In genomic region chr2:127446847-127447246, GRCm38 (mm10) we compare ENCODE assay signal across 27 mouse cellular contexts. TPM values are rescaled to one million over a fixed set of nuclear protein-coding genes. Genes with fewer than 3 reads are reported as not detected.
DNase-seq lines count a peak whose midpoint lies in the region; ATAC-seq and TF ChIP-seq lines count a peak whose summit lies in the region.
"Had no signal": no experiment of that assay in that cellular context is flagged by ENCODE, and none has a peak within 500 bp of the region (broad histone marks: within the 10 kb centered on the region; RNA-seq: fewer than 3 reads in every experiment).

No protein-coding gene starts in this region.

- no peak overlapping the region for H3K9ac ChIP-seq in MEL (ENCODE audit: control insufficient read depth, low read depth, low read length, poor library complexity, severe bottlenecking)
- H3K9ac ChIP-seq in liver, embryonic 11.5 days (ENCODE audit: low read depth, low read length) = no peak overlapping the region
- no peak overlapping the region for H3K9ac ChIP-seq in liver, embryonic 14.5 days (replicated peaks)
- no peak overlapping the region for H3K9ac ChIP-seq in neural tube, embryonic 15.5 days (replicated peaks)
- H3K9ac ChIP-seq: forebrain, embryonic 13.5 days; hindbrain, embryonic 13.5 days had no signal

- H3K36me3 ChIP-seq in MEL (ENCODE audit: control insufficient read depth in 1 of 2, insufficient read depth in 2 of 2, low read length in 2 of 2) = peaks cover 0 to 9% of the 10 kb centered on the region in 2 experiments; a peak in 2 of 4 replicates
- no peaks in the 10 kb centered on the region for H3K36me3 ChIP-seq in liver, embryonic 11.5 days (ENCODE audit: control insufficient read depth, insufficient read depth, low read length)
- no peaks in the 10 kb centered on the region for H3K36me3 ChIP-seq in liver, embryonic 14.5 days (replicated peaks; ENCODE audit: control insufficient read depth, insufficient read depth, low read depth)
- H3K36me3 ChIP-seq in neural tube, embryonic 15.5 days = 0 out of 2 replicates have a peak, but pooled peaks cover under 1% of the 10 kb centered on the region
- H3K36me3 ChIP-seq: hindbrain, embryonic 10.5 days had no signal

- no peak overlapping the region for H3K4me2 ChIP-seq in liver, embryonic 11.5 days
- H3K4me2 ChIP-seq in liver, embryonic 14.5 days (ENCODE audit: low read depth) = no peak overlapping the region
- no peak overlapping the region for H3K4me2 ChIP-seq in neural tube, embryonic 15.5 days
- H3K4me2 ChIP-seq: forebrain, embryonic 13.5 days; heart, embryonic 11.5 days; hindbrain, embryonic 13.5 days had no signal

- H3K4me3 ChIP-seq in MEL (ENCODE audit: control insufficient read depth in 1 of 2, insufficient read depth in 1 of 2, low read depth in 2 of 2, low read length in 2 of 2) = no peak overlapping the region
- no peak overlapping the region for H3K4me3 ChIP-seq in liver, embryonic 11.5 days (ENCODE audit: low read depth, low read length)
- H3K4me3 ChIP-seq in liver, embryonic 14.5 days (ENCODE audit: insufficient read depth in 1 of 2, low read depth in 2 of 2, low read length in 2 of 2) = no peak overlapping the region
- H3K4me3 ChIP-seq in layer of hippocampus, adult 2 months = no peak overlapping the region
- no peak overlapping the region for H3K4me3 ChIP-seq in neural tube, embryonic 15.5 days (replicated peaks)
- H3K4me3 ChIP-seq: forebrain, embryonic 10.5 days; forebrain, embryonic 13.5 days; gastrocnemius, adult 2 months; hindbrain, embryonic 10.5 days; hindbrain, embryonic 13.5 days had no signal

- peak; percentile 62 to 68; a peak in 3 of 4 replicates for TF ChIP-seq EP300 in MEL (IDR thresholded peaks at IDR 0.05; ENCODE audit: low read depth in 1 of 2, low read length in 2 of 2)
- peak; percentile 61 for TF ChIP-seq EP300 in liver, embryonic 14.5 days (IDR thresholded peaks at IDR 0.05; ENCODE audit: low read depth)

- no peak for TF ChIP-seq POLR2A in MEL (IDR thresholded peaks at IDR 0.05; ENCODE audit: control insufficient read depth in 1 of 2, insufficient read depth in 1 of 2, low read depth in 1 of 2, low read length in 2 of 2, poor library complexity in 1 of 2)

- WGBS in liver, embryonic 11.5 days = 24% methylated on average over 3 of the region's 3 CpGs
- 10% methylated on average over 3 of the region's 3 CpGs for WGBS in liver, embryonic 14.5 days (ENCODE audit: insufficient replicate concordance)
- WGBS in neural tube, embryonic 15.5 days = 54% methylated on average over 3 of the region's 3 CpGs

- H3K79me2 ChIP-seq in MEL (ENCODE audit: control insufficient read depth, insufficient read depth, low read length, poor library complexity) = peaks cover 5% of the 10 kb centered on the region

- TF ChIP-seq RAD21 in MEL (IDR thresholded peaks at IDR 0.05; ENCODE audit: low read depth, low read length) = no peak

- H3K27me3 ChIP-seq in MEL (ENCODE audit: control insufficient read depth in 1 of 2, insufficient read depth in 2 of 2, low read length in 2 of 2) = no peaks in the 10 kb centered on the region
- no peaks in the 10 kb centered on the region for H3K27me3 ChIP-seq in liver, embryonic 11.5 days (replicated peaks; ENCODE audit: control insufficient read depth, insufficient read depth, low read length)
- H3K27me3 ChIP-seq in liver, embryonic 14.5 days (ENCODE audit: control insufficient read depth, insufficient read depth, low read length) = no peaks in the 10 kb centered on the region
- H3K27me3 ChIP-seq in neural tube, embryonic 15.5 days (replicated peaks) = 0 out of 2 replicates have a peak, but pooled peaks cover 9% of the 10 kb centered on the region

- no peaks in the 10 kb centered on the region for H3K9me3 ChIP-seq in MEL (replicated peaks; ENCODE audit: insufficient read depth, low read length)
- H3K9me3 ChIP-seq in liver, embryonic 11.5 days (ENCODE audit: control insufficient read depth, low read length) = no peaks in the 10 kb centered on the region
- H3K9me3 ChIP-seq in liver, embryonic 14.5 days (ENCODE audit: control insufficient read depth, low read length) = no peaks in the 10 kb centered on the region
- H3K9me3 ChIP-seq in neural tube, embryonic 15.5 days (replicated peaks) = no peaks in the 10 kb centered on the region
- H3K9me3 ChIP-seq: forebrain, embryonic 10.5 days; forebrain, embryonic 13.5 days; G1E; hindbrain, embryonic 10.5 days; hindbrain, embryonic 13.5 days had no signal

- H3K27ac ChIP-seq in MEL (ENCODE audit: control insufficient read depth, low read depth, low read length) = no peak overlapping the region
- H3K27ac ChIP-seq in liver, embryonic 11.5 days (ENCODE audit: low read depth, low read length) = no peak overlapping the region
- H3K27ac ChIP-seq in liver, embryonic 14.5 days = no peak overlapping the region
- H3K27ac ChIP-seq in layer of hippocampus, adult 2 months = no peak overlapping the region
- no peak overlapping the region for H3K27ac ChIP-seq in neural tube, embryonic 15.5 days (replicated peaks)
- H3K27ac ChIP-seq: forebrain, embryonic 10.5 days; forebrain, embryonic 13.5 days; gastrocnemius, adult 2 months; hindbrain, embryonic 10.5 days; hindbrain, embryonic 13.5 days had no signal

- peaks cover 6 to 39% of the 10 kb centered on the region in 2 experiments for H3K4me1 ChIP-seq in MEL (ENCODE audit: control insufficient read depth in 1 of 2, insufficient read depth in 2 of 2, low read length in 2 of 2)
- peaks cover 25% of the 10 kb centered on the region for H3K4me1 ChIP-seq in liver, embryonic 11.5 days (replicated peaks; ENCODE audit: control insufficient read depth, insufficient read depth, low read length)
- peaks cover 5 to 28% of the 10 kb centered on the region in 2 experiments for H3K4me1 ChIP-seq in liver, embryonic 14.5 days (replicated peaks; ENCODE audit: control insufficient read depth in 2 of 2, insufficient read depth in 2 of 2, low read length in 1 of 2)
- H3K4me1 ChIP-seq in neural tube, embryonic 15.5 days = peaks cover 25% of the 10 kb centered on the region

- ATAC-seq in liver, embryonic 11.5 days (replicated peaks; ENCODE audit: low FRiP score) = peak; percentile 49
- ATAC-seq in liver, embryonic 14.5 days (ENCODE audit: insufficient read depth) = peak; percentile 24; the same call in 1 of the 2 replicates
- peak; percentile 36 for ATAC-seq in megakaryocyte progenitor cell, adult 5-6 weeks (replicated peaks; ENCODE audit: poor library complexity)
- ATAC-seq in neural tube, embryonic 15.5 days (ENCODE audit: low FRiP score) = no peak
- no peak for ATAC-seq in frontal cortex, adult (ENCODE audit: low TSS enrichment)
- ATAC-seq: forebrain, embryonic 13.5 days; forebrain, embryonic 16.5 days; hindbrain, embryonic 16.5 days had no signal

- peak; percentile 58 for DNase-seq in MEL (ENCODE audit: low read depth, low spot score)
- no peak for DNase-seq in liver, embryonic 11.5 days (ENCODE audit: low spot score)
- peak in 2 of 3 experiments; percentile 38 to 43 for DNase-seq in liver, embryonic 14.5 days (ENCODE audit: low read depth in 3 of 3, low spot score in 3 of 3)
- no peak for DNase-seq in layer of hippocampus, adult 2 months (ENCODE audit: low spot score in 2 of 2)
- DNase-seq: adrenal gland, adult 2 months; adrenal gland, postnatal 14 days; B cell, adult 2 months; cerebellum, adult 18-20 months; cerebellum, adult 9-10 months; cerebellum, postnatal 14 days; gastrocnemius, adult 2 months; gastrocnemius, postnatal 14 days; heart, adult 11 months had no signal

- TF ChIP-seq CTCF in MEL (IDR thresholded peaks at IDR 0.05 in 2 of 3, conservative IDR thresholded peaks at IDR 0.05 in 1 of 3; ENCODE audit: control insufficient read depth in 1 of 3, insufficient read depth in 1 of 3, low read depth in 2 of 3, low read length in 3 of 3, poor library complexity in 1 of 3, severe bottlenecking in 1 of 3) = no peak
- TF ChIP-seq CTCF in liver, embryonic 14.5 days (IDR thresholded peaks at IDR 0.05; ENCODE audit: low read depth) = no peak
- no peak for TF ChIP-seq CTCF in layer of hippocampus, adult 2 months (conservative IDR thresholded peaks at IDR 0.05)

TF ChIP-seq in MEL, 35 proteins besides CTCF, POLR2A, EP300 and RAD21 (continues in another document):
- TF ChIP-seq CHD1 (IDR thresholded peaks at IDR 0.05; ENCODE audit: low read depth, low read length) (no peak), MYC (IDR thresholded peaks at IDR 0.05; ENCODE audit: low read depth, low read length) (no peak), BHLHE40 (IDR thresholded peaks at IDR 0.05; ENCODE audit: borderline replicate concordance, low read depth, low read length) (no peak), TCF12 (IDR thresholded peaks at IDR 0.05; ENCODE audit: low read depth, low read length) (peak; percentile 74), MXI1 (IDR thresholded peaks at IDR 0.05; ENCODE audit: low read depth, low read length) (peak; percentile 29; the same call in 1 of the 2 replicates), GATA1 (IDR thresholded peaks at IDR 0.05; ENCODE audit: low read depth, low read length) (peak; percentile 74), SIN3A (IDR thresholded peaks at IDR 0.05; ENCODE audit: low read length) (peak; percentile 54), UBTF (IDR thresholded peaks at IDR 0.05; ENCODE audit: borderline replicate concordance, insufficient read depth, low read depth, low read length) (no peak)

RNA-seq across cellular contexts. Expression of gene Fahd2a, which starts 2.5 kb away (rescaled TPM):
- total RNA-seq in MEL (2012; rRNA removed) = 7.2 and 8.2 TPM in 2 replicates
- 1 to 10 TPM in 1 of 2 experiments, not detected in 1; 6.8 TPM for polyA plus RNA-seq in MEL (2012; ENCODE audit: insufficient read depth in 1 of 2, insufficient read length in 2 of 2, low read depth in 1 of 2, low replicate concordance in 2 of 2, missing spikeins in 1 of 2)
- 16.6 and 19.9 TPM in 2 replicates for polyA plus RNA-seq in liver, embryonic 11.5 days (2014; fragmentation: Nextera tagmentation; extraction: Ambion mirVana)
- polyA plus RNA-seq in liver, embryonic 14.5 days (2012; rRNA removed) = 6.8 and 7.9 TPM in 2 replicates
- 15.1 and 20.0 TPM in 2 replicates for polyA plus RNA-seq in liver, embryonic 14.5 days (2014; fragmentation: Nextera tagmentation; extraction: Ambion mirVana)
- total RNA-seq in megakaryocyte progenitor cell, adult 5-6 weeks (2015) = 23.5 and 23.7 TPM in 2 replicates
- 5.7 and 6.9 TPM in 2 replicates for total RNA-seq in megakaryocyte progenitor cell, adult 5-6 weeks (2017)
- total RNA-seq in layer of hippocampus, adult 2 months (2021) = 10 to 100 TPM; 19.8 to 21.6 TPM
- 31.2 and 36.4 TPM in 2 replicates for polyA plus RNA-seq in neural tube, embryonic 15.5 days (2015; fragmentation: Nextera tagmentation; extraction: Ambion mirVana)

RNA-seq across cellular contexts. Expression of gene Gpat2, which starts 21.8 kb away (rescaled TPM):
- not detected in 2 replicates for total RNA-seq in MEL (2012; rRNA removed)
- polyA plus RNA-seq in MEL (2012; ENCODE audit: insufficient read depth in 1 of 2, insufficient read length in 2 of 2, low read depth in 1 of 2, low replicate concordance in 2 of 2, missing spikeins in 1 of 2) = under 1 TPM in 1 of 2 experiments, not detected in 1; 0.07 TPM
- 0.43 and 0.92 TPM in 2 replicates for polyA plus RNA-seq in liver, embryonic 11.5 days (2014; fragmentation: Nextera tagmentation; extraction: Ambion mirVana)
- polyA plus RNA-seq in liver, embryonic 14.5 days (2012; rRNA removed) = 0.26 and 0.45 TPM in 2 replicates
- 0.32 and 0.33 TPM in 2 replicates for polyA plus RNA-seq in liver, embryonic 14.5 days (2014; fragmentation: Nextera tagmentation; extraction: Ambion mirVana)
- total RNA-seq in megakaryocyte progenitor cell, adult 5-6 weeks (2015) = not detected in 2 replicates
- total RNA-seq in megakaryocyte progenitor cell, adult 5-6 weeks (2017) = 0.12 TPM in 1 of 2 replicates, not detected in the other
- total RNA-seq in layer of hippocampus, adult 2 months (2021) = under 1 TPM; 0.12 to 0.31 TPM
- 0.05 and 0.32 TPM in 2 replicates for polyA plus RNA-seq in neural tube, embryonic 15.5 days (2015; fragmentation: Nextera tagmentation; extraction: Ambion mirVana)
- total RNA-seq: G1E; gastrocnemius, adult 2 months; gastrocnemius, postnatal 14 days; heart, adult 8-10 months; heart, postnatal 25 days had no signal
- polyA plus RNA-seq: embryonic facial prominence, embryonic 11.5 days; G1E had no signal

Comparison
In these comparisons a context has a peak if more than half of its experiments do, and no peak if none do; other contexts are left out.
1. DNase-seq: peak in MEL (single experiment) and liver, embryonic 14.5 days (2 of 3); none in liver, embryonic 11.5 days (single experiment) and layer of hippocampus, adult 2 months (0 of 2).
2. ATAC-seq: peak in liver, embryonic 11.5 days (single experiment), liver, embryonic 14.5 days (single experiment) and megakaryocyte progenitor cell, adult 5-6 weeks (single experiment); none in neural tube, embryonic 15.5 days (single experiment) and frontal cortex, adult (single experiment).